Mouse (Mus musculus): Measurements from ENCODE around the gene Zfc3h1. TPM values are rescaled to one million over a fixed set of nuclear protein-coding genes. Genes with fewer than 3 reads are reported as not detected.
A peak's percentile ranks its signal among the peaks of the same experiment; 100 is the strongest.

Gene Zfc3h1
- total and polyA plus RNA-seq, 3 experiments = 40.7 to 51.7 (median 48.7) TPM

GRCm38 (mm10) chr10:115470621-115471334 is 86.0 kb downstream of the Zfc3h1 start:
- Histone ChIP-seq H3K9ac (ENCODE audit: insufficient read depth, low read depth) (no peak overlapping the region), H3K79me2 (replicated peaks; ENCODE audit: control insufficient read depth, extremely low read depth, insufficient read depth, poor library complexity, severe bottlenecking) (no peaks in the 10 kb centered on the region), H3K27ac (ENCODE audit: insufficient read depth, low read depth) (no peak overlapping the region), H3K36me3 (replicated peaks in 1 of 2; ENCODE audit: control insufficient read depth in 1 of 2, insufficient read depth in 1 of 2, low read length in 1 of 2) (no peaks in the 10 kb centered on the region), H3K4me3 (replicated peaks in 1 of 3; ENCODE audit: low read depth in 2 of 3, low read length in 2 of 3, poor library complexity in 1 of 3) (no peak overlapping the region), H3K4me1 (ENCODE audit: control insufficient read depth in 1 of 2, insufficient read depth in 2 of 2) (peaks cover 0 to 21% of the 10 kb centered on the region in 2 experiments; a peak in 3 of 4 replicates), H3K27me3 (replicated peaks) (no peaks in the 10 kb centered on the region), H3K9me3 (replicated peaks; ENCODE audit: low read length) (no peaks in the 10 kb centered on the region), H3K4me2 (ENCODE audit: insufficient read depth, low read depth, poor library complexity, severe bottlenecking) (no peak overlapping the region)
- no peak for DNase-seq (ENCODE audit: extremely low read depth)
- dilution Hi-C loops (cut with MboI; ENCODE audit: extremely low pct_ligation_motif_present, extremely low pct_unique_long_range_greater_than_20kb, low sequenced_read_pairs) = no loop called here
- in situ Hi-C loops (cut with MboI; ENCODE audit: low pct_ligation_motif_present, low pct_unique_long_range_greater_than_20kb, low sequenced_read_pairs) = loop anchor here (25.0 kb wide), 1 partner anchor 142 kb away; no protein-coding TSS in a partner anchor
- TF ChIP-seq HCFC1 (IDR thresholded peaks at IDR 0.05; ENCODE audit: low read depth, low read length) = no peak
- TF ChIP-seq GABPA (IDR thresholded peaks at IDR 0.05; ENCODE audit: insufficient replicate concordance, low read depth, low read length) = no peak
- no peak for TF ChIP-seq NRF1 (IDR thresholded peaks at IDR 0.05; ENCODE audit: low read depth, low read length)
- TF ChIP-seq BHLHE40 (IDR thresholded peaks at IDR 0.05; ENCODE audit: low read depth, low read length) = no peak
- no peak for TF ChIP-seq ELF1 (IDR thresholded peaks at IDR 0.05; ENCODE audit: low read depth, low read length)
- TF ChIP-seq MEF2A (IDR thresholded peaks at IDR 0.05; ENCODE audit: borderline replicate concordance, low read depth, low read length) = no peak
- TF ChIP-seq TCF12 (IDR thresholded peaks at IDR 0.05; ENCODE audit: low read depth, low read length) = no peak
- TF ChIP-seq POLR2AphosphoS2 (IDR thresholded peaks at IDR 0.05; ENCODE audit: low read depth, low read length) = no peak
- no peak for TF ChIP-seq MAX (IDR thresholded peaks at IDR 0.05; ENCODE audit: low read length)
- TF ChIP-seq JUND (conservative IDR thresholded peaks at IDR 0.05; ENCODE audit: low read depth, low read length) = no peak
- no peak for TF ChIP-seq PAX5 (IDR thresholded peaks at IDR 0.05; ENCODE audit: low read length)

GRCm38 (mm10) chr10:115473213-115473961 is 88.6 kb downstream of the Zfc3h1 start:
- TF ChIP-seq IRF4 (IDR thresholded peaks at IDR 0.05; ENCODE audit: low read depth, low read length) (peak; percentile 87), PAX5 (IDR thresholded peaks at IDR 0.05; ENCODE audit: low read length) (peak; percentile 86; the same call in 1 of the 2 replicates), ZNF384 (IDR thresholded peaks at IDR 0.05; ENCODE audit: low read depth, low read length) (peak; percentile 91), EP300 (IDR thresholded peaks at IDR 0.05; ENCODE audit: low read length) (peak; percentile 99), RCOR1 (conservative IDR thresholded peaks at IDR 0.05; ENCODE audit: low read depth, low read length) (peak; percentile 77; the same call in 1 of the 2 replicates), JUN (IDR thresholded peaks at IDR 0.05; ENCODE audit: insufficient read depth, low read depth, low read length) (peak; percentile 88), CTCF (conservative IDR thresholded peaks at IDR 0.05 in 1 of 2, IDR thresholded peaks at IDR 0.05 in 1 of 2; ENCODE audit: low read depth in 2 of 2, low read length in 2 of 2) (no peak), MAFK (IDR thresholded peaks at IDR 0.05; ENCODE audit: insufficient replicate concordance, low read length) (peak; percentile 76), RAD21 (IDR thresholded peaks at IDR 0.05; ENCODE audit: low read depth, low read length) (no peak), ZMIZ1 (IDR thresholded peaks at IDR 0.05; ENCODE audit: low read depth, low read length) (no peak), CHD2 (IDR thresholded peaks at IDR 0.05; ENCODE audit: low read length) (peak; percentile 81), JUND (conservative IDR thresholded peaks at IDR 0.05; ENCODE audit: low read depth, low read length) (peak; percentile 75), MYC (IDR thresholded peaks at IDR 0.05; ENCODE audit: low read depth, low read length) (0 out of 2 replicates have a peak, but pooled peaks have one; percentile 32), ETS1 (conservative IDR thresholded peaks at IDR 0.05; ENCODE audit: low read depth, low read length) (peak; percentile 86), SMC3 (IDR thresholded peaks at IDR 0.05; ENCODE audit: low read depth, low read length) (0 out of 2 replicates have a peak, but pooled peaks have one; percentile 3), MEF2A (IDR thresholded peaks at IDR 0.05; ENCODE audit: borderline replicate concordance, low read depth, low read length) (peak; percentile 83), TCF12 (IDR thresholded peaks at IDR 0.05; ENCODE audit: low read depth, low read length) (peak; percentile 70; the same call in 1 of the 2 replicates), UBTF (IDR thresholded peaks at IDR 0.05; ENCODE audit: low read depth, low read length) (no peak), BHLHE40 (IDR thresholded peaks at IDR 0.05; ENCODE audit: low read depth, low read length) (peak; percentile 81)
- Histone ChIP-seq H3K36me3 (replicated peaks in 1 of 2; ENCODE audit: control insufficient read depth in 1 of 2, insufficient read depth in 1 of 2, low read length in 1 of 2) (no peaks in the 10 kb centered on the region), H3K4me3 (replicated peaks in 1 of 3; ENCODE audit: low read depth in 2 of 3, low read length in 2 of 3, poor library complexity in 1 of 3) (no peak overlapping the region), H3K4me1 (ENCODE audit: control insufficient read depth in 1 of 2, insufficient read depth in 2 of 2) (peaks cover 0 to 25% of the 10 kb centered on the region in 2 experiments; a peak in 3 of 4 replicates), H3K27me3 (replicated peaks) (no peaks in the 10 kb centered on the region), H3K4me2 (ENCODE audit: insufficient read depth, low read depth, poor library complexity, severe bottlenecking) (peak overlapping the region; percentile 40; the same call in 1 of the 2 replicates), H3K9ac (ENCODE audit: insufficient read depth, low read depth) (no peak overlapping the region), H3K27ac (ENCODE audit: insufficient read depth, low read depth) (no peak overlapping the region), H3K79me2 (replicated peaks; ENCODE audit: control insufficient read depth, extremely low read depth, insufficient read depth, poor library complexity, severe bottlenecking) (no peaks in the 10 kb centered on the region), H3K9me3 (replicated peaks; ENCODE audit: low read length) (no peaks in the 10 kb centered on the region)
- DNase-seq (ENCODE audit: extremely low read depth) = peak; percentile 87
- in situ Hi-C loops (cut with MboI; ENCODE audit: low pct_ligation_motif_present, low pct_unique_long_range_greater_than_20kb, low sequenced_read_pairs) = loop anchor here (25.0 kb wide), 1 partner anchor 139 kb away; no protein-coding TSS in a partner anchor
- dilution Hi-C loops (cut with MboI; ENCODE audit: extremely low pct_ligation_motif_present, extremely low pct_unique_long_range_greater_than_20kb, low sequenced_read_pairs) = no loop called here
